Mouse (Mus musculus): ENCODE measurements around the gene Cryba4. TPM values are rescaled to one million over a fixed set of nuclear protein-coding genes. Genes with fewer than 3 reads are reported as not detected.

The Cryba4 gene
- polyA plus RNA-seq, 1 experiment from 2014 or later: 1.3 TPM

DNA sequence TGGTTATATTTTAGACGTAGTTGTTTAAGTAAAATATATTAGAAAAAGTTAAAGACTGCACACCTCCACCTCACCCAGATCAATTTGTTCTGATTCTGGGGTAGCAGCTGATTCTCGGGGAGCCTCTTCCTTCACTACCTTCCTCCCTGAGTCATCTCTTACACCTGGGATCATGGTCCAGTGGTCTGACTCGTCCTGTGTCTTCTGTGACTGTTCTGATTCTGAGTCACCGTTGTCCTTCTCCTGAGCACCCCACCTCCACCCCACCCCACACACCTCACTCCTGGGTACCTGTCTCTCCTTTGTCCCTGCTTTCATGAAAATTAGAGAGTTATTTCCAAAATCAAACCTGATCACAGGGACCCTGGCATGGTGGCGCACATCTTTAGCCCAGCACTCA lies 12.8 kb upstream of the Cryba4 start:
- no peak overlapping the region for H3K4me3 ChIP-seq (ENCODE audit: low read depth, low read length)
- H3K27ac ChIP-seq (ENCODE audit: low read depth, low read length): no peak overlapping the region
- 0 out of 2 replicates have a peak, but pooled peaks cover 6% of the 10 kb centered on the region for H3K4me1 ChIP-seq (replicated peaks; ENCODE audit: control insufficient read depth, insufficient read depth, low read length)
- H3K4me2 ChIP-seq (replicated peaks; ENCODE audit: low read depth): 0 out of 2 replicates have a peak overlapping the region, but pooled peaks have one; percentile 7
- H3K9me3 ChIP-seq (ENCODE audit: control insufficient read depth): no peaks in the 10 kb centered on the region
- WGBS: 69% methylated on average over 5 of the region's 5 CpGs
- no peak for ATAC-seq
- no peak for TF ChIP-seq CTCF (IDR thresholded peaks at IDR 0.05; ENCODE audit: low read depth)
- peaks cover 5% of the 10 kb centered on the region; the same call in 1 of the 2 replicates for H3K27me3 ChIP-seq (replicated peaks; ENCODE audit: control insufficient read depth, insufficient read depth, low read length)
- H3K36me3 ChIP-seq (ENCODE audit: control insufficient read depth, insufficient read depth): no peaks in the 10 kb centered on the region
- H3K9ac ChIP-seq (ENCODE audit: low read depth, low read length): no peak overlapping the region

DNA sequence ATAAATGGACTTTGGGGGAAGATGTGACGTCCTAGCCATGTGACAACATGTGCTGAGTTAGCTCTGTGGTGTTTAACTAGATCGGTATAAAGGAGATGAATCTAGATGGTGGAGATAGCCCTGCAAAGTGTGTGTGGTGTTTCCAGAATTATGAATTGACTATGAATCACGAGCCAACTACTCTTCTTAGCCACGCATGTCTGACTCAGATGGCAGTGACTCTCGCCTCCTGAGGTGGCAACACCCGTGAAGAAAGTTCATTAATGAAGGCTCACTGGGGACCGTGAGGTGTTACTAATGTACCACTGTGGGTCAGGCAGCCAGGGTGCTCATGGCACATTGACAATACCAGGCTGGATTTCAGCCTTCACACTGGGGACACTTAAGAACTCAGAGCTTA lies 11.8 kb upstream of the Cryba4 start:
- H3K27me3 ChIP-seq (replicated peaks; ENCODE audit: control insufficient read depth, insufficient read depth, low read length): peaks cover 5% of the 10 kb centered on the region; the same call in 1 of the 2 replicates
- TF ChIP-seq CTCF (IDR thresholded peaks at IDR 0.05; ENCODE audit: low read depth): no peak
- no peak overlapping the region for H3K27ac ChIP-seq (ENCODE audit: low read depth, low read length)
- WGBS: 77% methylated on average over 7 of the region's 7 CpGs
- no peak for ATAC-seq
- H3K9ac ChIP-seq (ENCODE audit: low read depth, low read length): no peak overlapping the region
- H3K4me1 ChIP-seq (replicated peaks; ENCODE audit: control insufficient read depth, insufficient read depth, low read length): 0 out of 2 replicates have a peak, but pooled peaks cover 6% of the 10 kb centered on the region
- H3K36me3 ChIP-seq (ENCODE audit: control insufficient read depth, insufficient read depth): no peaks in the 10 kb centered on the region
- no peaks in the 10 kb centered on the region for H3K9me3 ChIP-seq (ENCODE audit: control insufficient read depth)
- H3K4me3 ChIP-seq (ENCODE audit: low read depth, low read length): no peak overlapping the region
- H3K4me2 ChIP-seq (replicated peaks; ENCODE audit: low read depth): no peak overlapping the region

DNA sequence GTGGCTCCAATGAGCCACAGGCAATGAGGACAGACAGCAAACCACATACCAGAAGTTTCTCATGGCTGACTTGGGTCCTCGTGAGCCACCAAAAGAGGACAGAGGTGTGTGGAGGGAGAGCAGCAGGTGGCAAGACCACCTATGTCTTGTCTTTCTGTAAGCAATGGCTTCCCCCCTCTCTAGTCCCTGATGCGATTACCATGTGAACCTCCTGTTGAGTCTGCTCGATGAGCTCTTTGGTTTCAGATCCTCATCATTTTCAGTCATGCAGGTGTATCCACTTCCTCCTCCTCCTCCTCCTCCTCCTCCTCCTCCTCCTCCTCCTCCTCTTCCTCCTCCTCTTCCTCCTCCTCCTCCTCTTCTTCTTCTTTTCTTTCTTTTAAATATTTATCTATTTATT lies 8.5 kb upstream of the Cryba4 start:
- ATAC-seq: no peak
- no peak for TF ChIP-seq CTCF (IDR thresholded peaks at IDR 0.05; ENCODE audit: low read depth)
- Histone ChIP-seq H3K4me3 (ENCODE audit: low read depth, low read length) (no peak overlapping the region), H3K9me3 (ENCODE audit: control insufficient read depth) (no peaks in the 10 kb centered on the region), H3K27ac (ENCODE audit: low read depth, low read length) (no peak overlapping the region), H3K4me1 (replicated peaks; ENCODE audit: control insufficient read depth, insufficient read depth, low read length) (0 out of 2 replicates have a peak, but pooled peaks cover 1% of the 10 kb centered on the region), H3K27me3 (replicated peaks; ENCODE audit: control insufficient read depth, insufficient read depth, low read length) (0 out of 2 replicates have a peak, but pooled peaks cover 5% of the 10 kb centered on the region), H3K9ac (ENCODE audit: low read depth, low read length) (no peak overlapping the region), H3K4me2 (replicated peaks; ENCODE audit: low read depth) (no peak overlapping the region), H3K36me3 (ENCODE audit: control insufficient read depth, insufficient read depth) (no peaks in the 10 kb centered on the region)
- WGBS: 78% methylated on average over 3 of the region's 3 CpGs

DNA sequence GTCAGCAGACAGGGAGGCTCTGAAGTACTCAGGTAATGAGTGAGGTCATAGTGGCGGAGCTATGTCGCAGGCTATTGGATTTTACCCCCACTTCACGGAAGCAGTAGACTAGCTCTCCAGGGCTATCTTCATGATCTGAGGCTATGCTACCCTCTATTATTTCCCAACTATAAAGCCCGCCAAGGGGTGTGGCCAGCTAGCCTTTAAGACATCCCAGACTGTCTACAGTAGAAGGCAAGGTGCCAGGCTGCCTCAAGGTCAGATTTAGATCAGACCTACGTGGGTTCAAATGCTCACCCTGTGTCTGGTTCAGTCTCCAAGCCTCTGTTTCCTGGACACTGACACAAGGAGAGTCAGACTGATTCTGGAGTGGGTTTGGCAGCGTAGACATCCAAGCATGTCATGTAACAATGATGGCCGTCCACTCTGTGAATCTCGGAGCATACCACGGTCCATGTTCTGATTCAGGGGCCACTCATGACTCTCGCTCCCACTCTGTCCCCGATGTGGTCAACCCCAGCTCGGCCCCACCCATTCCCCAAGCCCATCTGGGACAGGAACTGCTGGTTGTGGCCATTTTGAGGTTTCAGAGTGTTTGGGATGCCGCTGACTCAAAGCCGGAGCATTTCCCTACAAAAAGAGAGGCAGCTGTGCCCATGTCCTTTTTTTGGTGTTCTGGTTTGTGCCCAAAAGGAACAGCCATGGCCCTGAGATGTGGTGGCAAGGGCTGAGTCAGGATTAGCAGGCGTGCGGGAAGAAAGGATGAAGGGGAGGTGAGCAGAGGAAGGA lies 7.7 kb upstream of the Cryba4 start:
- TF ChIP-seq CTCF (IDR thresholded peaks at IDR 0.05; ENCODE audit: low read depth): no peak
- Histone ChIP-seq H3K36me3 (ENCODE audit: control insufficient read depth, insufficient read depth) (no peaks in the 10 kb centered on the region), H3K4me3 (ENCODE audit: low read depth, low read length) (no peak overlapping the region), H3K27me3 (replicated peaks; ENCODE audit: control insufficient read depth, insufficient read depth, low read length) (0 out of 2 replicates have a peak, but pooled peaks cover 5% of the 10 kb centered on the region), H3K9me3 (ENCODE audit: control insufficient read depth) (no peaks in the 10 kb centered on the region), H3K27ac (ENCODE audit: low read depth, low read length) (no peak overlapping the region), H3K9ac (ENCODE audit: low read depth, low read length) (no peak overlapping the region), H3K4me1 (replicated peaks; ENCODE audit: control insufficient read depth, insufficient read depth, low read length) (no peaks in the 10 kb centered on the region), H3K4me2 (replicated peaks; ENCODE audit: low read depth) (no peak overlapping the region)
- peak; percentile 22; the same call in 1 of the 2 replicates for ATAC-seq
- 79% methylated on average over 16 of the region's 16 CpGs for WGBS

DNA sequence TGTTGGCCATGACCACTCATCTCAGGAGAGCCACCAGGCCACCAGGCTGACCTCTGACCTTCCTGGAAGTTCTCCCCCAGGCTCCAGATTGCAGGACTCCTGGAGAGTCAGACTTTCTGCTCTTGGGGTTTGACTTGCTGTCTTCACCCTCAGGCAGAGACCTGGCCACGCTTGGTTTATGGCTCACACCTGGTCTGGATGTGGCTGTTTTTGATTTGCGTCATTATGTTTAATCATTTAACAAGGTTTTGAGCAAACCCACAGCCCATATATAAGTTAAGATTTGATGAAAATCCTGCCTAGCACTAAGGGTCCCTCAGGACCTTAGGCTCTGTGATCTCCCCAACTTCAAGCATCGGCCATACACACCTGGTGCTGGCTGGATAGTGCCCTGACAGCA lies 5.6 kb upstream of the Cryba4 start:
- H3K9me3 ChIP-seq (ENCODE audit: control insufficient read depth): no peaks in the 10 kb centered on the region
- H3K4me3 ChIP-seq (ENCODE audit: low read depth, low read length): no peak overlapping the region
- no peak overlapping the region for H3K4me2 ChIP-seq (replicated peaks; ENCODE audit: low read depth)
- H3K9ac ChIP-seq (ENCODE audit: low read depth, low read length): no peak overlapping the region
- H3K36me3 ChIP-seq (ENCODE audit: control insufficient read depth, insufficient read depth): no peaks in the 10 kb centered on the region
- no peaks in the 10 kb centered on the region for H3K4me1 ChIP-seq (replicated peaks; ENCODE audit: control insufficient read depth, insufficient read depth, low read length)
- H3K27me3 ChIP-seq (replicated peaks; ENCODE audit: control insufficient read depth, insufficient read depth, low read length): 0 out of 2 replicates have a peak, but pooled peaks cover 5% of the 10 kb centered on the region
- WGBS: 48% methylated on average over 3 of the region's 3 CpGs
- TF ChIP-seq CTCF (IDR thresholded peaks at IDR 0.05; ENCODE audit: low read depth): no peak
- no peak for ATAC-seq
- H3K27ac ChIP-seq (ENCODE audit: low read depth, low read length): no peak overlapping the region

DNA sequence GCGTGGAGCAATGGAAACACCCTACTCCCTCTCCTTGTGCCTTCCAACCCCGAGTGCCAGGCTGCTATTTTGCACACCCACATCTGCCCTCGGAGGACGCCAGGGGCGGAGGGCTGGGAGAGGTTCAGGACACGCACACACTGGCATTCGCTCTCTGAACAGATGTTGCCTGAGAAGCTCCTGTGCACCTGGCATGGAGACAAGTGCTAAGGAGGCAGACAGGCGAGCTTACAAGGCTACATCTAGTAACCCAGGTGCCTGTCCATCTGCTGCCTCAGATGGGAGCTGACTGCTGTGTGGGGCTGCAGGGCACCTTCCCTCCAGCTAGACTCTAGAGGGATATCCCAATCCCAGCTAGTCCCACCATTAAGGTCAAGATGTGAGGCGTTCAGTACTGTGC lies 4.1 kb upstream of the Cryba4 start:
- no peak for TF ChIP-seq CTCF (IDR thresholded peaks at IDR 0.05; ENCODE audit: low read depth)
- no peaks in the 10 kb centered on the region for H3K36me3 ChIP-seq (ENCODE audit: control insufficient read depth, insufficient read depth)
- WGBS: 73% methylated on average over 9 of the region's 9 CpGs
- no peak for ATAC-seq
- H3K4me3 ChIP-seq (ENCODE audit: low read depth, low read length): no peak overlapping the region
- H3K4me2 ChIP-seq (replicated peaks; ENCODE audit: low read depth): no peak overlapping the region
- no peaks in the 10 kb centered on the region for H3K4me1 ChIP-seq (replicated peaks; ENCODE audit: control insufficient read depth, insufficient read depth, low read length)
- H3K27me3 ChIP-seq (replicated peaks; ENCODE audit: control insufficient read depth, insufficient read depth, low read length): no peaks in the 10 kb centered on the region
- H3K9ac ChIP-seq (ENCODE audit: low read depth, low read length): no peak overlapping the region
- no peaks in the 10 kb centered on the region for H3K9me3 ChIP-seq (ENCODE audit: control insufficient read depth)
- H3K27ac ChIP-seq (ENCODE audit: low read depth, low read length): no peak overlapping the region
